Mouse (Mus musculus) Patski (cell line): ENCODE results near the gene 3110040N11Rik. TPM values are rescaled to one million over a fixed set of nuclear protein-coding genes. Genes with fewer than 3 reads are reported as not detected.
"Not testable (repeated sequence)": the region's sequence is repeated elsewhere in the genome, so short reads cannot be mapped to it uniquely, and the experiment has no call there.

ENCODE experiments used
- ATAC-seq: fragments of 100-300 bp; one replicate; pipeline ENCODE4 v1.8.0; 2021
- CTCF ChIA-PET: fragments of 350-600 bp; sonication (Branson Sonifier 250); formaldehyde crosslinking; loops from one replicate; lab custom pipeline; 2022; ENCODE audit warnings: inconsistent platforms; lab: Charles Lee
- POLR2A ChIA-PET: fragments of 350-600 bp; sonication (Branson Sonifier 250); formaldehyde crosslinking; loops from one replicate; lab custom pipeline; 2022; ENCODE audit warnings: antibody characterized with exemption, inconsistent platforms; lab: Charles Lee
- DNase-seq: peaks from one replicate; pipeline ENCODE4 v3.0.0-alpha.2; 2011; ENCODE audit warnings: low read depth, low spot score
- H3K27me3 ChIP-seq: fragments of 371-371 bp; one replicate; pipeline ENCODE4 v1.5.1; 2021
- CTCF ChIP-seq: fragments of 100-300 bp; IDR thresholded peaks from one replicate; pipeline ENCODE4 v1.5.1; 2021
- in situ Hi-C: fragments of 300-500 bp; cut with MboI; formaldehyde crosslinking; loops from 3 replicates; pipeline ENCODE4 v1.11.1; 2018; ENCODE audit warnings: low pct_unique_long_range_greater_than_20kb, mixed read lengths
- polyA plus RNA-seq: library from polyadenylated mRNA; unstranded; gene quantifications from one replicate; pipeline ENCODE4 v1.2.3, GENCODE M21; 2021

The 3110040N11Rik gene
- 80.7 TPM for polyA plus RNA-seq

DNA sequence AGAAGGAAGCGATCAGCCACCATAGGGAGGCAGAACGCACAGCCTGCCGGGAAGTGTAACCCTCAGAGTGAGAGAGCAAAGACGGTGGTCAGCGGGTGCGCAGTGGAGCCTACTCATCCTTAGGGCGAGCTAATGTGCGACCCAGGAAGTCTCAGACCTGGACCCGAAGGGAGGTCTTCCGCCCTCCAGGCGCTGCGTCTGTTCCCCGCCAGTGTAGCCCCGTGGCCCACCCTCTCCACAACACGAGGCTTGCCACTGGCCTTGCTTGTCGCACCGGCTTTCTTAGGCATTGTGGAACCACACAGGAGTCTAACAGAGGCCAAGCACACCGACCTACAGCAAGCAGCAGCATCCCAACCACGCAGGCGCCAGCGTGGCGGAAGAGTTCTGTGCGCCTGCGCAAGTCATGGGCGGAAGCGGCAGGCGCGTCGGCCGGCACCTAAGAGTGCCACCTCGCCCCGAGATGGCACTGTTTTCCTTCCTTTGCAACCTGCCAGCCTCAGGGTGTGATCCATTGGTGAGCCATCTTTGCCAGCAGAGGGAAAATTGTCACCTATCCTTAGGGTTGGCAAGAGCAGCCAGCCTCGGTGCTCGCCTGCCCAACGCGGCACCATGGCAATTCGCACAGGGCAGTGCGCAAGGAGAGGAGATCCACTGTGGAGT is at the start of gene 3110040N11Rik:
Gene 3110040N11Rik (minus strand): TSS at position 384 of the 663 bp plus-strand sequence.
- no peaks in the 10 kb centered on the region for H3K27me3 ChIP-seq
- peak; percentile 88 for TF ChIP-seq CTCF
- POLR2A ChIA-PET, result no interaction called here
- CTCF ChIA-PET, result no interaction called here
- in situ Hi-C loops, result loop anchor here (10.0 to 25.0 kb wide), 2 partner anchors 148 to 476 kb away; partner anchors contain the start of gene Hdgfl3
- peak; percentile 64 for DNase-seq
- ATAC-seq, result peak; percentile 89

- ATAC-seq, in situ Hi-C loops, CTCF ChIA-PET, DNase-seq, H3K27me3 ChIP-seq, POLR2A ChIA-PET: not testable (repeated sequence)
Observed at GRCm38 (mm10) chr7:81837771-81838170, 48.5 kb upstream of the 3110040N11Rik start.

DNA sequence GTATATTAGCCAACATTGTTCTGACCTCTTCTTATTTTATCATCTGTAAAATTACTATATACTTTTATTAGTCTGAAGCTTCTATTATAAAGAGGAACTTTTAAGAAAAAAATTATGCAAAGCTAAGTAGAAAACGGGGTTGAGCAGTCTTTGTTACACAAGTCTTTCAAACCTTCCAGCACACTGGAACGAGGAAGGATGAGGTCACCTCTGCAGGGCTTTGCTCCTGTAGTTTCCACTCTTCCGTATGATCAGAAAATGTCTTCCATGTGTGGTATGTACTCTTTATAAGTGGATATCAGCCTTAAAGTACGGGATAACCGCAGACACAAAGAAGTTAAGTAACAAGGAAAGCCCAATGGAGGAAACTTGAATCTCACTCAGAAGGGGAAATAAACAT is 46.2 kb upstream of the 3110040N11Rik start:
- TF ChIP-seq CTCF, result no peak
- peaks cover 3% of the 10 kb centered on the region for H3K27me3 ChIP-seq
- no peak for ATAC-seq
- ChIA-PET POLR2A (interaction anchor here (0.7 kb wide), 1 partner anchor 22 kb away, joined by 4 read pairs; no protein-coding TSS in a partner anchor), CTCF (no interaction called here)
- DNase-seq, result no peak
- in situ Hi-C loops, result no loop called here

DNA sequence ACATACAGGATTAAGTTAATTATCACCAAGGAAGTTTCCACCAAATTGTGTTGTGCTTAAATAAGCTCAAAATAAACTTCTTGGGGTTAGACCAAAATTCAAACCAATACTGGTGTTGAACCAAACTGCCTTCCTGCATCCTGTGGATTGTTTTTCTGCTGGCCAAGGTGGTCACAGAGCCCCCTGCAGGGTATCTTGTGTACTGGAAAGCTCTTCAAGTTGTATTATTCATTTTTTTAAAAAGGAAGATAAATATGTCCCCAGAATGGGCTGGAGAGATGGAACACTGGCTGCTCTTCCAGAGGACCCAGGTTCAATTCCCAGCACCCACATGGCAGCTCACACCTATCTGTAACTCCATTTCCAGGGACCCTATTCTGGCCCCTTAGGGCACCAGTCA is 45.6 kb upstream of the 3110040N11Rik start:
- peaks cover 3% of the 10 kb centered on the region for H3K27me3 ChIP-seq
- DNase-seq, result no peak
- no peak for ATAC-seq
- TF ChIP-seq CTCF, result peak; percentile 38
- ChIA-PET POLR2A (interaction anchor here (0.6 to 0.7 kb wide), 2 partner anchors 22 to 1994 kb away, joined by 3 to 4 read pairs; no protein-coding TSS in a partner anchor), CTCF (interaction anchor here (0.9 kb wide), 1 partner anchor 34 kb away, joined by 3 read pairs; no protein-coding TSS in a partner anchor)
- in situ Hi-C loops, result no loop called here

DNA sequence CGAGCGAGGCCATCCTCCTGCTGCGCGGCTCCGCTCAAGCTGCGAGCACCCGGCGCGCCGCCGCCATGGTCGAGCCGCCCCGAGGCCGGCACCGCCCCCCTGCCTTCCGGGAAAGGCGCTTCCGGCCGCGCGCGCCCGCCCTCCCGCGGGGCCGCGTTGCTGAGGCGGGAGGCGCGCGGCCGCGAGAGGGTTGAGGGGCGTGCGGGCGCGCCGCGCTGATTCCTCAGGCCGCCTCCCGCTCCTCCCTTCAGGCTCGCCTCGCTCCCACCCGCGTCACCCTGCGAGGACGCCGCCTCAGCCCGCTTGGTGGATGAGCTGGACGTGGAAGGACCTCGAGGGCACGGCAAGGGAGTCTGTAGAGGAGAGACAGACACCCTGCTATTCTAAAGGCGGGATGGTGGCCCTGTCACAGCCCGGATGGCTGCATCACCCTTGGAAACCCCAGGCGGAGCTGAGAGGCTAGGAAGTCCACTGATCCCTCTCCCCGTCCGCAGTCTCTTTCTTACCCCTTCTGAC is 40.2 kb upstream of the 3110040N11Rik start, which contains the start of gene Btbd1:
Gene Btbd1 (minus strand): TSS at position 53 of the 516 bp plus-strand sequence.
- CTCF ChIA-PET, result no interaction called here
- peak; percentile 72 for ATAC-seq
- in situ Hi-C loops, result no loop called here
- POLR2A ChIA-PET, result no interaction called here
- peaks cover 3% of the 10 kb centered on the region for H3K27me3 ChIP-seq
- TF ChIP-seq CTCF, result no peak
- DNase-seq, result no peak

DNA sequence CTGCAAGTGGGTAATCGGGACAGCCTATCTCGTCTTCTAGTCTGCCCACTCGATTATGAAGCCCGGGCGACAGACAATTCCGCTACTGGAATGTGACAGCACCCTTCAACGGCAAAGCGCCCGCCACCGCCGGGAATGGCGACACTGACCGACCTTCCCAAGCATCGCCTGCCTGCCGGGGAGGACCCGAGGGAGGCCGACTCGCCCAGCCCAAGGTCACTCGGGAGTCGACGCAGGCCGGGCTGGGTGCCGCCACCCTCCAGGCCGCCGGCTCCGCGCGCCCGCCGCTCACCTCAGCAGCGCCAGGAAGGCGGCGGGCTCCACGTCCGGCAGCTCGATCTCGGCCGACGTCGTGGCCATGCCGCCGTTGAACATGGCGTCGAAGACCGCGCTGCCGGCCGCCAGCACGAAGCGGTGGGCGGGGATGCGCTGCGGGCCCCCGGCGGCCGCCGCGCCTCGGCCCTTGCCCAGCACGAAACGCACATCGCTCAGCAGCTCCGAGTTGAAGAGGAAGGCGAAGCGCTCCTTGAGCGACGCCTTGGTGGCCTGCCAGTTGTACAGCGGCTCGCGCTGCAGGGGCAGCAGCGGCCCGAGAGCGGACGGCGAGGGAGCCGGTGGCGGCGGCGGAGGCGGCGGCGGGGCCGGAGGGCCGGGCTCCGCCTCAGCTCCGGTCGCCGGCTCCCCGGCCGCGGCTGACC is 39.6 kb upstream of the 3110040N11Rik start:
- CTCF ChIA-PET, result no interaction called here
- DNase-seq (no peak), ATAC-seq (peak; percentile 65)
- POLR2A ChIA-PET, result no interaction called here
- in situ Hi-C loops, result no loop called here
- no peak for TF ChIP-seq CTCF
- H3K27me3 ChIP-seq, result peaks cover 3% of the 10 kb centered on the region

DNA sequence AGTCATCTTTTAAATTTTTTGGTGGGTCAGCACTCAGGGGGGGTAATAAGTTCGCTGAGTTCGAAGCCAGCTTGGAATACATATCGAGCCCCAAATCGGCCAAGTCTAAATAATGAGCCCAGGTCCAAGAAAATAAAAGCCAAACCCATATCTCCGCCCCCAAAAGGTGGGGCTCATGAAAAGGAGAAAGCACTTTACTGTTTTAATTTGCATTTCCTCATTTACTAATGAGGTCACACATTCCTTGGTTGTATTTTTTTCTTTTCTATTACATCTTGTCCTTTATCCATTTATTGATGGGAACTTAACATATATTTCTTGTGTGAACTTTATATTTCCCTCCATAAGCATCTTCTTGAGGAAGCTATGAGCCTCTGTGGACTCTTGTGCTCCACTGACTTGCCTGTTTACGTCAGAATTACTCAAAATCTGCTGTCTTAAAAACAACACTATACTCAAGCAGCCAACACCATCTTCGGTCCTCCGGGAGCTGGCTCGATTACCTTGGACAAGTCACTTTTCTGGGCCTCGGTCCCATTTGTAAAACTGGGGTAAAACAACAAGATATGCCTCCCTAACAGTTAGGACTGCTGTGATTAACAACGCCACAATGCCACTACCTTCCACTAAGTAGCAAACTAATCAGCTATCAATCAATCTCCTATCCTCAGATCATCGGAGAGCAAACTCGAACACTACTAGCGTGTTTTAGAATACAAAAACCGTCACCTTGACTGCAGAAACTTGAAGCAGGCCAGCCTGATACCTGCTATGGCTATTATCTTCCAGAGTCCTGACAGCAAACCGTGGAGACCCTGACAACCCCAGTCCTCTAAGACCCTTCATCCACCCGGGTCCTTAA is 38.8 kb upstream of the 3110040N11Rik start:
- DNase-seq (no peak), ATAC-seq (peak; percentile 17)
- ChIA-PET POLR2A (no interaction called here), CTCF (no interaction called here)
- H3K27me3 ChIP-seq, result peaks cover 3% of the 10 kb centered on the region
- in situ Hi-C loops, result no loop called here
- TF ChIP-seq CTCF, result no peak

DNA sequence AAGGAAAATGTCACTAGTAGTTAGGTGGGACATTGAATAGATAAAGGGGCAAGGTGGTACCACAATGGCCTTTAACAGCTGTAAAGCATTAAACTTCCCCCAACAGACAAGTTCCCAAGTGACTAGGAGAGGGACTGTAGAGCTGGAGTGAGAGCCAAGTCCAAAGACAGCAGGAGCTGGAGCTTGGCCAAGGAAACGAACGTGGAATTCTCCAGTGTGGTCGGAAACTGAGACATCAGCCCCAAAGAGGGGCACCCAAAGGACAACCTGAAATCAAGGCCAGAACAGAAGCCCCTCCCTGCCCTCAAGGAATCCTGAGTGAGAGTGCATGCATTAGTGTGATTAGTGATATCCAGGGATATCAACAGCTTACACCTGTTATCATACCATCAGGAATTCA is 36.1 kb upstream of the 3110040N11Rik start:
- POLR2A ChIA-PET, result interaction anchor here (0.6 kb wide), 1 partner anchor 51 kb away, joined by 3 read pairs; no protein-coding TSS in a partner anchor
- CTCF ChIA-PET, result interaction anchor here (1.6 kb wide), 1 partner anchor 29 kb away, joined by 3 read pairs; no protein-coding TSS in a partner anchor
- no peak for TF ChIP-seq CTCF
- in situ Hi-C loops, result no loop called here
- ATAC-seq (no peak), DNase-seq (no peak)
- no peaks in the 10 kb centered on the region for H3K27me3 ChIP-seq

GRCm38 (mm10) chr7:81824906-81825305 is 35.6 kb upstream of the 3110040N11Rik start:
- ChIA-PET CTCF (interaction anchor here (1.6 kb wide), 1 partner anchor 30 kb away, joined by 3 read pairs; no protein-coding TSS in a partner anchor), POLR2A (interaction anchor here (0.6 kb wide), 1 partner anchor 51 kb away, joined by 3 read pairs; no protein-coding TSS in a partner anchor)
- ATAC-seq, result no peak
- no peak for DNase-seq
- in situ Hi-C loops, result no loop called here
- TF ChIP-seq CTCF, result no peak
- no peaks in the 10 kb centered on the region for H3K27me3 ChIP-seq

- DNase-seq (no peak), ATAC-seq (no peak)
- no peak for TF ChIP-seq CTCF
- no peaks in the 10 kb centered on the region for H3K27me3 ChIP-seq
- in situ Hi-C loops, result no loop called here
- ChIA-PET CTCF (interaction anchor here (0.8 kb wide), 1 partner anchor 233 kb away, joined by 3 read pairs; no protein-coding TSS in a partner anchor), POLR2A (no interaction called here)
Observed at GRCm38 (mm10) chr7:81806067-81806466, 16.8 kb upstream of the 3110040N11Rik start.
